Mouse (Mus musculus) frontal cortex, adult 2 months (tissue): ENCODE measurements around the gene Prr7. TPM values are rescaled to one million over a fixed set of nuclear protein-coding genes. Genes with fewer than 3 reads are reported as not detected.

Experiments used
- DNase-seq, 2 experiments: peaks; one replicate each; pipeline ENCODE4 v3.0.0; 2022; ENCODE audit warnings: low spot score in 1 of 2; ENCODE audit errors: extremely low spot score in 1 of 2
- polyA plus RNA-seq: library from polyadenylated mRNA; depleted of rRNA; stranded (reverse); fragments of >200 nt; gene quantifications from 2 replicates; pipeline ENCODE4 v1.2.3, GENCODE M21; 2012; rRNA removed

Gene Prr7
- polyA plus RNA-seq, 1 experiment = 67.1 TPM

DNA sequence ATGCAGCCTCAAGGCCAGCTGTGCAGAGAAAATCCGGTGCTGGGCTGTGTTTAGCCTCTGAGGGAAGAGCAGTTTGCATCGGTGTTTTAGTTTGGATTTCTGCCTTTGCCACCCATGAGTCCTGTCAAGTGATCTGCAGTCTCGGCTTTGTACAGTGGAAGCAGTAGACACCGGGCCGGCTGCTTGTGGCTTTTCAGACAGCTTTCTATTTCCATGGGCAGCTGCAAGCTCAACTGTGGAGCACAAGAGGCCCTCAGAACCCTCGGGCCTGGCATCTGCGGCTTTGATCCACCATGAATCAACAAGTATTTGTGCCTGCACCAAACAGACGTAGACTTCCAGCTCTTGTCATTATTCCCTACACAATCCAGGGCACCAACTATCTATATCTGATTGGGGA lies 38.3 kb downstream of the Prr7 start:
- DNase-seq = no peak

DNA sequence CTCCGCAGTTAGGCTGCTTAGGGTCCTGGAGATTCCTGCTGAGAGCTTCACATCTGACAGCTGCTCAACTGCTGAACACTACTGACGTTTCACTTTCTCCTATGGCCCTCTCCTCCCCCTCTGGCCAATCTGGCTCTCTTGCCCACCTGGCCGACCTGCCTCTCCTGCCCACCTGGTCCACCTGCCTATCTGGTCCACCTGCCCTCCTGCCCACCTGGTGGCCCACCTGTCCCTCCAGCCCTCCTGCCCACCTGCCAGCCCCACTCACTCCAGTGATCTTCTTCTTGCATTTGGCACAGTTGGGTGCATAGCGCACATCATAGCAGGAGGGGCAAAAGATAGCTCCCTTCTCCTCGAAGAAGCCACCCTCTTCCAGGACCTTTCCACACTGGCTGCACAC lies 40.3 kb downstream of the Prr7 start:
- no peak for DNase-seq

DNA sequence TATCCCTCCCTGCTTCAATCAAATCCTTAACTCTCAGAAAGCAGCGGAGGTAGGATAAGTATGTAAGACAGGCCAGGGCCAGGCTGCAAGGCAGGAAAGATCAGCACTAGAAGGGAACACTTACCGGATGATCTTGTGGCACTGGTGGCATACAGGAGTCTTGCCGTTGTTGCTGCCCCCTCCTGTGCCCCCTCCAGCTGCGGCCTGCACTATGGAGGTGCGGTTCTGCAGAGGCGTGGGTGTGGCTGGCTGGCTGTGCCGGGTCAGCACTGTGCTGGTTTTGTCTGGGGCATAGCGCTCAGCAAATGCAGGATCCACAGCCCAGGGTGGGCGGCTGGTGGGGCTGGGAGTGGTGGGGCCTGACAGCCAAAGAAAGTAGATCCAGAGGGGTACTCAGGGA lies 41.7 kb downstream of the Prr7 start:
- no peak for DNase-seq

DNA sequence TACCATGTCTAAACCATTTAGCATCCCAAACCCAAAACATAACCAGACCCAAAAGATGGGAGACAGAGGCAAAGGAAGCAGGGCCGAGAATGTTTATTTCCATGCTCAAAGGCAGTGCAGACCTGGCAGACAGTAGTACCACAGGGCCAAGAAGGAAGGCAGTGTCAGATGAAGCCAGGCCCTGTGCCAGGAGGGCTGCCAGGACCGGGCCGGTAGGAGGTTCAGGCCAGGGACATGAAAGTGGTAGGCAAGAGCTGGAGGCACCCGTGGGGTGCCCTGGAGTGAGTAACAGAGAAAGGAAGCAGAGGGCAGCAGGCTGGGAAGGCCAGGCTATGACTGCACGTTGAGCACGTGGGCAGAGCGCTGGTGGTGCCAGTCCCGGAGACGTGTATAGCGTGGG lies 42.6 kb downstream of the Prr7 start:
- peak in 1 of 2 experiments; percentile 41 for DNase-seq

DNA sequence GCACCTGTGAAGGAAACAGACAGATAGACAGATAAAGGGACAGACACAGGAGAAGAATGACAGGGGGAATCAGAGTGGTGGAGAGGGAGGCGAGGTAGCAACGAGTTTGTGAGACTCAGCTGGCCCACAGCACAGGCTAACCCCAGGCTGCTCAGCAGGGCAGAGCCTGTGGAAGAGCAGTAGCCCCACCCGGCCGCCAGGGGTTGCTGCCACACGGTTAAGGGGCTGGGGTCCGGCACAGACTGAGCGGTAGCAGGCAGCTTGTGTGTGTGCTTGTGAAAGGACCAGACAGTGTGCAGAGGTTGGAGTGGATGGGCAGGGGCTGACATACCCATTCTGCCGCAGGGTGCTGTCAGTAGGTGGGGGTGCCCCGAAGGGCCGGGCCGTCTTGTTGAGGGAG lies 43.8 kb downstream of the Prr7 start:
- DNase-seq = no peak

DNA sequence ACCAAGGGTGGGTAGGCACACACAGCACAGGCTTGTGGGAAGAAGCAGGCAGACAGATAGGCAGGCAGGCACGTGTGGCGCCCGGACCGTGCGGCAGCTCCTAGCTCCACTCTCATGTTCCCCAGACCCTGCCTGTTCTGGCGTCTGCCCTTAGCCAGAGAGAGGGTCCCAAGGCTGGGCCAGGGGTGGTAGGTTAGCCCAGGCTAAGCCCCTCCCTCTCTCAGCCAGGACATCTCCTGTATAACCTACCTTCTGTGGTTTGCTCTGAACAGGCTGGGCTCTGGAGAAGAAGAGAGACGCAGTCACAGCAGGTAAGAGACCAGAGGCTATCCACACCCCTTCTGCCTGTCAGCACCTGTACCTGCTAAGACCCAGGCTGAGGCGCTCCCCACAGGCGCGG lies 44.5 kb downstream of the Prr7 start:
- DNase-seq = no peak

DNA sequence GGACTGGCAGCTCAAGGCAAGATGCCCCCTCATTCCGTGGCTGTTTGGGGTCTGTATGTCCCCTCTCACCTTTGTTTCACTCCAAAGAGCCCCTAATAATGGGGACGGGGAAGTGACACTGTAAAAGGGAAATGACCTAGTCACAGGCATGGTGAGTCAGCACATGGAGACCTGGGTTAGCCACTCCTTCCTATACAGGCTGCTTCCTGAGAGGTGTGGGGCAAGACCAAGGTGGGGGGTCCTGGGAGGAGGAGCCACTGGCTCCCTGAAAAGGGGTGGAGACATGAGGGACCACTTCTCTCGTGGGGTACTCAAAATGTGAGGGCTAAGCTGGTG lies 46.2 kb downstream of the Prr7 start:
- no peak for DNase-seq

DNA sequence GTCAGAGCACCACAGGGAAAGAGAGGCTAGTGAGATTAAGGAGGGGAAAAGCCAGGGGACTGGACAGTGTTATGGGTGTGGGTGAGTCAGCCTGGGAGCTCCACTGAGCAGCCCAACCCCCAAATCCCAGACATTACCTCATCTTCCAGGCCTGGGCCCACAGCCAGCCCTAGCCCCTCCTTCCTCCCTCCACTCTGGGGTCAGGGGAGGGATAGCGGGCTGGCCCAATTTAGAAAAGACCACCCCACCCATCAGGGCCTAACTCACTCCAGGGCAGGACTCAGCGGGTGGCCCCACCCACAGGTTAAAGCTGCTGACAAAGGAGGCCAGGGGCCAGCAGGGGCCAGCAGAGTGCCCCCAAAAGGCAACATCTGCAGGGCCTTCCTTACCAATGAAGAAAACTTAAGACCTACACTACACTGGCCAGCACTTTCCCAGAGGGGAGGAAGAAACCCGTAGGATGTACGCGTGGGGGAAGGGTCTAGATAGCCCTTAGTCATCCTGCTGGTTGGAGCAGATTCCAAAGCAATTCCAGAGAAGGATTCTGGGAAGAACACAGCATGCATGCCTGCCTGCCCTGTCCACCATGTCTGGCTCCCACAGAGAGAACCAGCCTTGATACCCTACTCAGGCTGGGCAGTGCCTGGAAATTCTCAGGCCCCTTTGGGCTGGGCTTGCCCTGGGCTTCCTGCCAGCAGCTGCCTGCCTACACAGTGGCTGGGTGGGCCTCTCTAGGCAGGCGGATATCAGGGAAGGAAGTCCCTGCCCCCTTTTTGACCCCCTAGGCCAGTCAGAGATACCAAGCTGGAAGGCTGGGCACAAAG lies 46.8 kb downstream of the Prr7 start:
- no peak for DNase-seq

DNA sequence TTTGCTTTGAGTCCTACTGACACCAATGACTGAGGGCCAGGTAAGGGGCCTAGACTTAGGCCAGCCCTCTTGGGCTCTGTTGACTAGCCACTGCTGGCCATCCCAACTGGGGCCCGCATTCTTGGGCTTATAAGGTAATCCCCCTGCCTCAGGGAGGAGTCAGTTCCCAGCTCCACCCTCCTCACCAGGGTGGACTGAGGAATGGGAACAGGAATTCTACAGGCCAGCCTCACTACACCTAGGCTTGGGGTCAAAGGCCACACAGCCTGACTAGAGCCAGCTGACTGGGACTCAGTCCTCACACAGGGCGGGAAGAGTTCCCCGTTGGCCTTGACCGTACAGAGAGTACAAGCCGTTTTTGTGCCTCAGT lies 47.4 kb downstream of the Prr7 start:
- DNase-seq = no peak

DNA sequence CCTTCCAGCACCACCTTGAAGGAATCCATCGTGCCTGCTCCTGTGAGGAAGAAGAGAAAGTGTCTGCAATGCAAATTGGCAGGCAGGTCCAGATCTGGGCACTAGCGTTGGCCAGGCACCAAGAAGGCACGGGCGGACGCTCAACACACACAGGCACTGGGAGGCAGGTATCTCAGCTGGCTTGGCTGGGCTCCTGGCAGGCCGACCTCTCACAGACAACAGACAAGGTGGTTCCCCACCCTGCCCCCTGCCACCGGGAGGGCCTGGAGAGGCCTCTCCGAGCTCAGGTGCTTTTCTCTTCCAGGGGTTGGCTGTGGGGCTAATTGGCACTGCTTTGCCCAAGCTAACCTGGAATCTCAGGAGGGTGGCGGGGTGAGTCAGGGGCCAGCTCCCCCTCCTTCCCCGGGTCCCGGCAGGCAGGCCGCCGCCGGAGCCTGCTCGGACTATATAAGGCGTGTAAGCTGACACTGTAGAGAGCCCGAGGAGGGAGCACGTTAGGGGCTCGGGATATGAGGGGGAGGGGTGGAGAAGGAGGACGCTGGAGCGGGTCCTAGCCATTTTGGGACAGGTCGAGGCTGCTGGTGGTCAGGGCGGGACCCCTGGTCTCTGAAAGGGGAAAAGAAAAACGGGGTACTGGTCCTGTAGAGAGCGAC lies 48.4 kb downstream of the Prr7 start:
- DNase-seq = no peak

DNA sequence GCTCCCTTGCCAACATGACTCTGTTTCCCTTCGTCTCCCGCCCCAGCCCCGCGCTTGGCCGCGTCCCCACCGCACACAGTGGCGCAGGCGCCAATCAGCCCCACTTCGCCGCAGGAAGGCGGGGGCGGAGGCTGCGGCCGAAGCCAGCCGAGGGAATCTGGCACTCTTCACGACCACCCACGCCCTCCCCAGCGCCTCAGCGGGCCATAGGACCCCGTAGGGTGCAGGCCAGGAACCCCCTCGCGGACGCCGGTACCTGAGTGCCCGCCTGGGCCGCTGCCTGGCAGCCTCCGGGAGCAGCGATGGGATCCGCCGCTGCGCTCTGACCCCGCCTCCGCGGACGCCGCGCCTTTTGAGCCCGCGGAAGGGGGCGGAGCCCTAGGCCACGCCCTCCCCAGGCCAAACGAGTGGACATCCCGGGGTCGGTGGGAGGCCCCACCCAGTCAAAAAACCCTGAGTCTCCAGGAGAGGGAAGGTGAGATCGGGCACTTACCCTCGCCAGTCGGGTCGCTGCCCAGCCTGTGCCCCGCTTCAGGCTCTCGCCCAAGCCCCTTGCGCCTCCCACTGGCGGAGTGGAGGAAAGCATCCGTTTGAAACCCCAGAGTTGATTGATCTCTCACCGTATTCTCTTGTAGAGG lies 49.2 kb downstream of the Prr7 start, which contains the start of gene Pdlim7:
Gene Pdlim7 (minus strand): TSS at position 566 of the 638 bp plus-strand sequence.
- DNase-seq = peak in 1 of 2 experiments; percentile 86

DNA sequence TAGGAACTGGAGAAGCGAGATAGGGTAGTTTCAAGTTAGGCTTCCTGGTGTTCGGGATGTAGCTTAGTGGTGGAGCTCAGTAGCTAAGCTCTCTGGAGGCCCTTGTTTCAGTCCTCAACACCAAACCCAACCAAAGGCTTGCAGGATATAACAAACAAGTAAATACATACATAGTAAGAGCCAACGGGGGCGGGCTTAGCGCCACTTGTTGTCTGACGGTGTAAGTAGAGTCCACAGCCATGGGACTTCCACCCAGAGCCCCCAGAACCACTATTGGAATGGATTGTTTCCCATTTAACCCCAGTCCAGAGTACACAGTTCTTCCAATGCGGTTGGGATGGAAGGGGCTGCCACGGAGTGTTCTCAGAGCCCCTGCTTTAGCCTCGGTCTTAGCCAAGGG lies 49.8 kb downstream of the Prr7 start:
- no peak for DNase-seq

DNA sequence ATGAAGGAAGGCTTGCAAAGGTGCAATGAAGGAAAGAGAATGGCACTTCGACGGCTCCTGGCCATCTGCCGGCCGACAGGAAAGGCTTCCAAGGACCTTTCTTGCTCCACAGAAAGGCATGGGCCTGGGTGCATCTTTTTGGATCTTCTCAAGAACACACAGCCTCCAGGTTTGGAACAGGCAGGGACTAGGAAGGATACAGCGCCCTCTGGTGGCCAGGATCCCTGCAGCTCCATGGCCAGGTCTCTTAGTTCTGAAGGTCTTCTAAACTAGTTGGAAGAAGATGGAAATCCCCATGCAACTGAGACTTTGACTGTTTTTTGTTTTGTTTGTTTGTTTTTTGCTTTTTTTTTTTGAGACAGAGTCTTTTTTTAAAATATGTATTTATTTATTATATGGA lies 52.9 kb downstream of the Prr7 start:
- peak; percentile 75 to 96 for DNase-seq

DNA sequence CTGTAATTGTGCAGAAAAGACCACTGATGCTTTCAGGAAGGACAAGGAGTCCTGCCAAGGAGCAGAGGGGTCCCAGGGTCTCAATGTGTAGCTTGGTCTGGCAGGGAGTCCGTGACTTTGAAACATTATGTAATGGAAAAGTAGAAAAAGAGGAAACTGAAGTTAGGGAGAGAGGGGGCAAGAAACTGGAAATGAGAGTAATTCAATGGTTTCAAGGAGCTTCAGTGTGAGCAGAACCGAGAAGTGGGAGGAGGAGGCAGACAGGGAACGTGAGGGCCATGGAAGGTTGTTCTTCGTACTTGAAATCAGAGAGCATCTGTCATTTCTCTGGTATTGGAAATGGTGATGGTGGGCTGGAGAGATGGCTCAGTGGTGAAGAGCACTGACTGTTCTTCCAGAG lies 55.5 kb downstream of the Prr7 start:
- DNase-seq = no peak

DNA sequence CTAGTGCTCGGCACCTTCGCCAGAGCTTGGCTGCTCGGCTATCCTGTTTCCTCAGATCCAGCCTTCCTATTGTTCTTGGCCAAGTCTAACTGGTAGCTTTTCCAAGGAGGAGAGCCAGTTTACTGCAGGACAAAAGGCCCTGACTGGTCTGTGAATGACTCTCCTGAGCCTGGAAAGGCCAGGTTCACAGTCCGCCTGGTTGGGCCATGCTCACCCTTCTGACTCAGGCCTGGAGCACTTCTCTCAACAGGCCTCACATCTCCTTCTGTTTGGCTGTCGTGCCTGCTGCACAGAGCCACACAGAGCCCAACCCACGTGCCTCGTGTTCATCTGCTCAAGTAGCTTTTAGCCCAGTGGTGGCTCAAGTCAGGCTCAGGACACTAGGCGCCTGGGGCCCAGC lies 58.7 kb downstream of the Prr7 start:
- no peak for DNase-seq

Other genes with a start within 250 kb of the Prr7 start
- gene Prelid1, start 143.8 kb upstream of the Prr7 start, polyA plus RNA-seq = 145 and 163 TPM in 2 replicates
- gene Rab24, start 142.3 kb upstream of the Prr7 start, polyA plus RNA-seq = 142 and 148 TPM in 2 replicates
- 1.3 and 1.5 TPM in 2 replicates for gene Mxd3, start 134.4 kb upstream of the Prr7 start, polyA plus RNA-seq
- gene Lman2, start 101.5 kb upstream of the Prr7 start, polyA plus RNA-seq = 52.9 and 57.3 TPM in 2 replicates
- 32.8 and 44.1 TPM in 2 replicates for gene Rgs14, start 94.5 kb upstream of the Prr7 start, polyA plus RNA-seq
- 0.54 and 0.55 TPM in 2 replicates for gene Slc34a1, start 66.1 kb upstream of the Prr7 start, polyA plus RNA-seq
- gene Pfn3, start 49.0 kb upstream of the Prr7 start, polyA plus RNA-seq = 0.34 and 0.42 TPM in 2 replicates
- gene F12, start 37.5 kb upstream of the Prr7 start, polyA plus RNA-seq = 0.57 and 0.82 TPM in 2 replicates
- 70.6 and 74.3 TPM in 2 replicates for gene Grk6, start 19.2 kb upstream of the Prr7 start, polyA plus RNA-seq
- gene Dbn1, start 23.8 kb downstream of the Prr7 start, polyA plus RNA-seq = 366 and 391 TPM in 2 replicates
- 174 and 242 TPM in 2 replicates for gene Pdlim7, start 49.4 kb downstream of the Prr7 start, polyA plus RNA-seq
- gene Dok3, start 65.0 kb downstream of the Prr7 start, polyA plus RNA-seq = 14.7 and 19.6 TPM in 2 replicates
- 83.9 and 92.8 TPM in 2 replicates for gene Ddx41, start 72.4 kb downstream of the Prr7 start, polyA plus RNA-seq
- 171 and 177 TPM in 2 replicates for gene Fam193b, start 106.9 kb downstream of the Prr7 start, polyA plus RNA-seq
- gene Tmed9, start 109.5 kb downstream of the Prr7 start, polyA plus RNA-seq = 97.8 and 113 TPM in 2 replicates
- gene B4galt7, start 135.6 kb downstream of the Prr7 start, polyA plus RNA-seq = 30.3 and 33.1 TPM in 2 replicates
- 67.9 and 74.5 TPM in 2 replicates for gene Caml, start 158.7 kb downstream of the Prr7 start, polyA plus RNA-seq
- 51.7 and 54.2 TPM in 2 replicates for gene Ddx46, start 170.8 kb downstream of the Prr7 start, polyA plus RNA-seq
- gene B230219D22Rik, start 228.9 kb downstream of the Prr7 start, polyA plus RNA-seq = 63.2 and 66.6 TPM in 2 replicates